Mouse (Mus musculus) cerebellum, adult 18-20 months (tissue): ENCODE measurements around the gene Rreb1.

ENCODE experiments used
- DNase-seq, 2 experiments: peaks; one replicate each; pipeline ENCODE4 v3.0.0; 2021

Rreb1 gene

DNA sequence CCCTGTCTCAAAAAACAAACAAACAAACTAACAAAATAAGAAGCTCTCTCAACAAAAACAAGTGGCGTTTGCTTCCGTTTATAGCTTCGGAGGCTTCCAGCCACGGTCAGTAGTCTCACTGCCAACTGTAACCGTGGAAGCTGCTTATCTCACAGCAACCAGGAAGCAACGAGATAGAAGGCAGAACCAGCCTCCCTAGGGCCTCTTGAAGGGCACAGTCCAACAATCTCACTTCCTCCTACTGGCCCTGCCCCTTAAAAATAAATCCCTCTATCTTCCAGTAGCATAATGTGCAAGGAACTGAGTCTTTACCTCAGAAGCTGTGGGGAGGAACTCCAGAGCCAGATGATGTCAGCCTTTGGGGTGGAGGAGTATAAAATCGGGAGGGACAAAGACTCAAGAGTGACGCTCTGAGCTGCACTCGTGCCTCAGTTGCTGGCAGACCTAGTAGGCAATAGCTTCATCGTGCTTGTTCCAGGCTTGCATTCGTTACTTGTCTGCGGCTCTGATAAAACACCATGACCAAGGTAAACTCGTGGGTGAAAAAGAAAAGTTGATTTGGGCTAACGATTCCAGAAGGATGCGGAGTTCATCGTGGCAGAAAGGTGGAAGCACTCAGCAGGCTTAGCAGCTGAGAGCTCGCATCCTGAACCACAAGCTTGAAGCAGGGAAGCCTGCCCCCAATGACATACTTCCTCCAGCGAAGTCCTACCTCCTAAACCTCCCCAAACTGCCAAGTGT is 180.5 kb downstream of the Rreb1 start:
- DNase-seq, result no peak

DNA sequence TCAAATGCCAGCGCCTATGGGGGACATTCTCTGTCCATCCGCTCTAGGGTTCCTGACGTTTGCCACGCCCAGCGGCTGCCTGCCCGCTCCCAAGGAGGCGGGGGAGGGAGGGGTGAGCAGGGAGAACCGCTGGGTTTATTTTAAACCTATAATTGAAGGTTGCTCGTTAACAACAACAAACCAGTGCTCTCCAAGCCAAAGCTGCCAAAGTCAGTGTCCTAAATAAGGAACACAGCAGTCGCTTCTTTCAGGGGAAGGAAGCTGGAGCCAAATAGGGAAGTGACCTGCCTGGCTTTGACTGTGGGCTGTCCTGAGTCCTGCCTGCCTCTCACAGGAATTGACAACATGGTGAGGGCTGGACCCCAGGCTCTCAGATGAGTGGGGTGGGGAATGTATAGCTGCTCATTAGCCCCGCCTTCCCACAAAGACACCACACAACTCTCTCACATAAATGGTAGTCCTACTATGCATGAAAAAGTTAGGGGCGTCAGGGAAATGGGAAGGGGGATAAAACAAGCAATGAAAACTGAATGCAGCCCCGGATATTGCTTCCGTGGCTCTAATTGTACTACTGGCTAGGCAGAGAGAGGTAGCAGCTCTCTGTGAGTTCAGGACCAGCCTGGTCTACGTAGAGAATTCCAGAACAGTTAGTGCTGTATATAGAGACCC is 181.2 kb downstream of the Rreb1 start:
- no peak for DNase-seq

DNA sequence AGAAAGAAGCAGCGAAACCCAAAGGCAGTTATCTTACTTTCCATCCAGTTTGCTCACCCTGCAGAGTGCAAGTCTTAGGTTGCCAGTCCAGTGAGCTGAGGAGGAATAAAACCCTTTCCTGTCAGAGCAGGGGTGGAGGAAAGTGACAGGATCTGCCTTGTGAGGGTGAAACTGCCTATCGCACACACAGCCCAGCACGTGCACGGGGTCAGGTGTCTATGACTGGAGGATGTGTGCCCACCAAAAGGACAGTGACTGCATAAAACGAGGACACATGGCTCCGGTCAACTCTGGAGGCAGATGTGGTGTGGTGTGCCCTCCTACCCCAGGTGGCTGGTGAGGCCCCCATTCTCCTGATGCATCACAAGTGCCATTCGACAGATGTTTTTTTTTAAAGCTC is 181.7 kb downstream of the Rreb1 start:
- DNase-seq, result no peak

DNA sequence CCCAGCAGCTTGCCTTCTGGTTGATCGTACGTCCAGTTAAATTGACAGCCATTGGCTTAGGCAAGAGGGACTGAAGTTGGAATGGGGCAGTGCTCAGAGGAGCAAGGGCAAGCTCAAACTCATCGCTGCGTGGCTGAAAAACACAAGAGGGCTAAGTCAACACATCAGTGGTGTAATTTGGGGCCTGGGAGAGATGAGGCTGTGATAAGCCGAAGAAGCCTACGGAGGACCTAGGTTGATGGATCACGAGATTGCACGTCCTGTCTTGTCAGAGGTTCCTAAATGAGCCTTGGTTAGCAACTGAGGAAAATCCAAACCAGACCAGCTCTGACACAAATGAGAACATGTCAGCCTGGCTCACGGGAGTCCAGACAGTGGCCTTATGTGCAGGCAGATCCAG is 184.3 kb downstream of the Rreb1 start:
- no peak for DNase-seq

DNA sequence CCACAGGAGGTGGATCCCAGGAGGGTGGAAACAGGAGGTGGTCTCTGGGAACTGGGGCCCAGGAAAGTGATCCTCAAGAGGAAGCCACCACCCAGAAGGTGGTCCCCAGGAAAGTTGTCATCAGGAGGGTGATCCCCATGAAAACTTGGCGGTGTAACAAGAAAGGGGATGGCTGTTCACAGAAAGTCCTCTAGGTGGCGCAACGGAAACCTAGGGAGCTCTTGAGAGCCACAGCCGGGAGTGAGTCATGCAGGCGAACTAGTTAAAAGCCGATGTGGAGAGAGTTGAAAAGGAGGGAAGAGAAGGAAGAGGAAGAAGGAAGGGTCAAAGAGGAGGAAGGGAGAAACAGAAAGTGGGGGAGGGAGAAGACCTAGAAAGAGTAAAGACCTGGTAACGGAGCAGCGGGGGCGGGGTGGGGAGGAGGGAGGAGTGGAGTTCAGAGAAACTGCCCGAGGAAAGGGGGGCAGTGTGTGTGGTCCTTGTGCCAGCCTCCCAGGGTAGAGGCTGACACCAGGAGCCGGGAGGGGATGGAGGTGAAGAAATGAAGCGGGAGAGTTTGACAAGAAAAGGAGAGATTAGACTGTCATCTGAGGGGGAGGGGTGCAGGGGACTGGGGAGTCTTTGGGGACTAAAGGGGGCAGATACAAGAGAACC is 185.3 kb downstream of the Rreb1 start:
- peak; percentile 65 to 67 for DNase-seq

DNA sequence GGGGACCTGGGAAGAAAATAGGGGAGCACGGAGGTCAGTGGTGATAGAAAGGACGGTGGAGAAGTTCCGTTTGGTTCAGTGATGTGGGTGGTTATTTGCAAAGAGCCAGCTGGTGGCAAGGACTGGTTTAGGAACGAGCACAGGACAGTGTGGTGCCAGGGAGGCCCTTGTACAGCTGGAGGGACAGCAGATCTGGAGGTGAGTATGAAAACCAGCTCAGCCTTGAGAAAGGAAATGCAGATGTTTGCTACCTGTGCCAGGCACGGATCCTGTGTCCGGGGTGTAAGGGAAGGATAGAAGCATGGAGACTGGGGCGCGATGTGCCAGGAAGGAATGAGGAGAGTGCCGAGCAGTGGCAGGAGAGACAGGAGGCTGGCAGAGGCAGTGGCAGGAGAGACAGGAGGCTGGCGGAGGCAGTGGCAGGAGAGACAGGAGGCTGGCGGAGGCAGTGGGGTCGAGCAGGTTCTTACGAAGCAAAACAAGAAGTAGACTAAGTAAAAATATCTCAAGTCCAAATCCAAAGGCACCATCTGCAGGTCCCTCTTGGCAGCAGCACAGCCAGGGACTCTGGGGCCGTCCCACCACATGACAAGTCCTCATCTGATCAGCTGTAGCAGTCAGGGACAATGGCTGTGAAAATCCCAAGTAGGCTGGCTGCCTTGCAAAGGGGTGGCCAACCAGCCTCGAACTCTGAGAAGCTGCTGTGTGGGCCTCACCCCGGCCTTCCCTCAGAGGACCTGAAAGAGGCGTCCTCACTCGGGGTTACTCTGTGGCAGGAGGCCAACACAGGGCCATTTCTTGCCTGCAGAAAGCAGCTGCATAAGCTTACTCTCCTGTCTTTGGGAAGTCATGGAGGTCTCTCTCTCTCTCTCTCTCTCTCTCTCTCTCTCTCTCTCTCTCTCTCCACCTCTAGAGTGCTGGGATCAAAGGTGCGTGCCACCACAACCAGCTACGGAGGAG is 186.2 kb downstream of the Rreb1 start:
- DNase-seq, result no peak

DNA sequence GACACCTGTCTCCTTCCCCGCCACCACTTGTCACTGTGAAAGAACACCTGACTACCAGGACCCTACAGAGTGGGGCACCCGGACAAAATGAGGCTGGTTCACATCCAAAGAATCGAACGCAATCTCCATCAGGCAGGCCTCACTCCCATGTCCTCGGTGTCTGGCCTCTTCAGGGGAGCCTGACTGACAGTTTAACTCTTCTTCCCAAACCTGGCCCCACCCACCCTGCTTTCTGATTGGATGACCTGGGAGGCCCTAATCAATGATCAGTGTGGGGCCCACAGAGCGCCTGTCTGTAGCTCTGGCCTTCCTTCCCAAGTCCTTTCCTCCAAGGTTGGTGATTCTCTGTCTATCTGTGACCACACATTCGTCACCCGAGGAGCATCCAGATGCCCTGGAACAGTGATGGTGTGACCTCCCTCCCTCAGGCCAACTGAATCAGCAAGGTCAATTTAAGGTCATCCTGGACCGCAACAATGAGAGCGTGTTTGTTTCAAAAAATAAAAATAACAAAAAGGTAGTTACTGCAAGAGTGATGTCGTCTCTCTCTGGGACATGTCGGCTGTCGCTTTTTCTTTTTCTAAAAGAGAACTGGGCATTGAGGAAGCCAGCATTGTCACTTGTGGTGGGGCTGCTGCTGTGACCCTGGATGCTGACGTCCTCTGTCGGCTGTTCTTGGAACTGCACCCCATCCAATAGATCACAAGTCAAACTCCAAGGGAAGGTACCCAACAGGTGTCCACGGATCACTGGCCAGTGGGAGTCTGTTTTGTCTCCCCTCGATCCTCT is 187.1 kb downstream of the Rreb1 start:
- DNase-seq, result no peak

DNA sequence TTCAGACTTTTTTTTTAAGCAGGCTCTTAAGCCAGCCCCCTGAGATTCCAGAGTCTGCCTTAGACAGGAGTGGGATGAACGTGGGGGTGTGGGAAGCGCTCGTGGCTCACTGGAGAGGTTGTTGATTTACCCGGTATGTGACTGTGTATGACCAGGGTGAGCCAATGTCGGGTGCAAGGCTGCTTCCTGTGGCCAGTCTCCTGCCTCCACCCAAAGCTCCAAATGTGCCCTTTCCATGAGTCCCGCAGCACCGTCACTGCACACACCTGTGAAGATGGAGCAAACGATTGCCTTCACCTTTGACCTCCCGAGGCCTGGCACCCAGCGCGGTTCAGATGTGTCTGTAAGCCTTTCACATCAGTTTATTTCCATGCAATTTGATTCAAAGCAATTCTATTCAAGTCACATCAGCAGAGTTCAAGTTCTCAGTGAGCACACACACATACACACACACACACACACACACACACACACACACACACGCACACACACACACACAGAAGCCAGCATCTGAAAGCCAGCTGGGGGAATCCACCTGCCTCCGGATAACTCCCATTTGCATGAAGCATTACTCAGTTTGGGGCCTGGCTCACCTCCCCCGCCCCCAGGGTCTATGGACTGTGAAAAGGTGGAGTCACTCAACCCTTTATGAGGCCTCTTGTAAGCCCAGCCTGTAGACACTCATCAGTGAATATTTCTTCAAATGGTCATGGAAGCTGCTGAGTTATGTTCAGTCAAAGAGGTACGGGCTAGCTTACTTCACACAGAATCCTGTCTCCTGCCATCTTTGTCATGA is 188.3 kb downstream of the Rreb1 start:
- DNase-seq, result no peak

DNA sequence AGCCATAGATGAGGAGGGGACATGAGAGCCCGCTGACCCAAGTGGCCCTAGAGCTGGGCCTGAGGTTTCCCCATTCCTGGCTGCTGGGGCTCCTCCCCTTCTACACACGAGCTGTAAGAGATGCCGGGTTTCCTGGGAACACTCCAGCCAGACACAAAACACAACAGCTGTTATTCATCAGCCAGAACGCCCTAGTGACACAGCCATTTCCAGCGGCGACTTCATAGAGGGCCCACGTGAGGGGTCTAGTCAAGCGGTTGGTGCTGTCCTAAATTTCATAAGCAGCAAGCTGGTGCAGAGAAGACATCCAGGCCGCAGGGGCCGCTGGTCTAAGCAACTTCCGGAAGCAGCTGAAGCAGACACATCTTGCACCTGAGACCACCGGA is 188.8 kb downstream of the Rreb1 start:
- no peak for DNase-seq

DNA sequence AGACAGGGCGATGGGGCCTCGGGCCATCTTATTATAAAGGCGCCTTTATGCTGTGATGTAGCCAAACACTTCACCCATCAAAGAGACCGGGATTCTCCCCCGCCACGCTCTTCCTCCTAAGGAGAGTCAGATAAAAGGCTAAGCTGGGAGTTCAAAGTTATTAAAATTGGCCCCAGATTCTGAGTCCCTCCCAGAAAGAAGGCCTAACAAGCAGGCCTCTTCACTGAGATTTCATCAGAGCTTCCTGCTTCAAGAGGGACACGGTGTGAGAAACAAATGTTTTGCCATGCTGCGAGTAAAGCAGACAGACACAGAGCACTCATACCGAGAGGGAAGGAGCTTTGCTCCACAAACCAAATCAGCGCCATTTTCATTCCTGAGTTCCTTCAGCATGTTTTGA is 189.4 kb downstream of the Rreb1 start:
- DNase-seq, result no peak

DNA sequence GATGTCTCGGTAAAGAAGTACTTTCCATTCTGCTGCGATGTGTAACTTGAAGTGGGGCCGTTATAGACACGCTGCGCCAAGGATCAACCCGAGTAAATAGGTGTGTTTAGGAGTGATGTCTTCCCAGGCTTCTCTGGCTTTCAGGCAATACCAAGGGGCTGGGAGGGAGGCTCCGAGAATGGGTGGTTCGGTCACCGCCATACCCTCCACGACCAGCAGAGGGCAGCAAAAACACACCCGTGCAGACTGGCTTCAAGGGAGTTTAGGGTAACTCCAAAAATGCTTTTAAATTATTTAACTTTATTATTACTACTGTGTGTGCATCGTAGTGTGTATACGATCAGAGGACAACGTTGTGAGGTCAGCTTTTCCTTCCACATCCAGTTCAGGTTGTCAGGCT is 191.1 kb downstream of the Rreb1 start:
- DNase-seq, result peak; percentile 82 to 87

DNA sequence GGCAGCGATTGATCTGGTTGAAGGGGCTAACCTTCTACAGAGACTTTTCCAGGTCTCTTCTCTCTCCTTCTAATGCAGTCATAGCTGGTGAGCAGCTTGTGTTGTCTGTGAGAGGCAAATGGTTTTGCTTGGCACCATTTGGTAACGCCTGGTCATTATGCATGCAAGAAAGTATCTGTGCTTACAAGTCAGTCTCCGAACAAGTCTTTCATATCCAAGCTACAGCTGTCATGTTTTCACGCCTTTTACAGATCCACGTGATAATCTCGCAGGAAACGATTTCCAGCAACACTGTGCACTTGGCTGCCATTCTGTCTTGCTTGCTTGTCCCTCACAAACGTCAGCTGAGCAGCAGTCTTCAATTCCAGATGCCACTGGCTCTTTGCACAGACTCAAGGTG is 191.8 kb downstream of the Rreb1 start:
- no peak for DNase-seq

DNA sequence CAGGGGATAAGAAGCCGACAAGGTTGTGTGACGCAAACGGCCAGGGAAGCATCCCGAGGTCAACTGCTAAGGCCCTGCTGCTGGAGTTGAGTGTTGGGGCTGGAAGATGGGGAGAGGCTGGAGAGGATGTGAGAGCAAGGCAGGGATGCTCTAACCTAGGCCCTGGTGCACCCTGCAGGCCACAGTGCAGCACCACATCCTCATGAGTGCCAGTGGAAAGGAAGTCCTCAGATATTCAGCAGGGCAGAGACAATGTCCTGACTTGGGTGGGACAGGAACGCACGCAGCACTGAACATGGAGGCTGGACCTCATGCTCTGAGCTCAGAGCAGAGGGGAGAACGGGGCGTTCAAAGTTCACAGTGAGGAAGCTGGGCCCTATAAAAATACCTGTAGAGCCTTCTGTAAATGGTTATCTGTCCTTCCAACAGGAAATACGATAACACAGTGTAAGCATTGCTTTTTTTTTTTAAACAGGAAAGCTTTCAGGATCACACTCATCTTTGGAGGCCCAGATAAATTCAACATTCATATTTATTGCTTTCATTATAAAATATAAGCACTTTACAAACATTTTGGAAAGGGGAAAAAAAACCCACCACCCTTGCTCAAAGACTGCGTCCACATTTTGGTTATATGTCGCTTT is 192.8 kb downstream of the Rreb1 start:
- DNase-seq, result no peak

DNA sequence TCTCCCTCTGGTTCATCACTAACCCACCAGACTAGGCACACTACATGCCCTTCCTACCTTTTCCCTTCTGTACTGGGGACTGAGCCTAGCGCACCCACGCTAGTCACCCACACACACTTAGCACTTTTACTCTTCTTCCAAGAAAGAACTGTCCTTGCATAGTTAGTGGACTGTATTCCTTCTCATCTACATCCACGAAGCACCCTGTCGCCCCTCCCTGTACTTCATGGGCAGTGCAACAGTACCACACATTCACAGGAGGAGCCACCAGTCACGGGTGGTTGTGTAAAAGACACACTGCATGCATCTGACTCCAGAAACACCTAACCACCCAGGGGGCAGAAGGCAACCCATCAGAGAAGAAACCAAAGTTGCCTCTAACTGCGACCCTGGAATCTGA is 195.8 kb downstream of the Rreb1 start:
- DNase-seq, result no peak

DNA sequence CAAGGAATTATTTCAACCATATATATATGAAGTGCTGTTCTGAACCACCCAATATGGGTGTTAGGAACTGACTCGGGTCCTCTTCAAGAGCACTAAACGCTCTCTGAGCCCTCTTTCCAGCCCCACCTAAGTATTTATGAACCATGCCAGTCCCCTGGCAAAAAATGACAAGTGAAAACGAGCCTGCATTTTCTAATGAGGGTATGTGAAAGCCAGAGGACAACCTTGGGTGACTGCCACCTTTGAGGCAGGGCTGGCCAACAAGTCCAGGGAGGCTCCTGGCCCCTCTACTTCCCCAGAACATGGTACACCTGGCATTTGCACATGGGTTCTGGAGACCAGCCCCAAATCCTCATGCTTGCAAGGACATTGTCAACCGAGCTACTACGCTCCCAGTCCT is 196.5 kb downstream of the Rreb1 start:
- no peak for DNase-seq

DNA sequence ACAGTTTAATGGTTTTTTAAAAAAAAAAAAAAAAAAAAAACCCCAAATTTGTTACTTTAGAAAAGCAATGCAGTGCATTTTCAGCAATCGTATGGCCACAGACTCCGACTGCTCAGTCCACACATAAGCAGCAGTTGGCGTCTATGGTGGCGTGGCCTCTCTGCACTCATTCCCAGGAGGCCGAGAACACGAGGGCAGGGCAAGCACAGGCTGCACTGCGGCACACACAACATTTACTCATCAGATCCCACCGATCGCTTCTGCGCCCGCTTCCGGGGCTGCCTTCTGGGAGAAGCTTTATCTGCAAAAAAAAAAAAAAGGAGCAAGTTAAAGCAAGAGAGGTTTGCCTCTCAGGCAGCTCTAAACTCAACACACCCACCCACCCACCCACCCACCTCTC is 201.3 kb downstream of the Rreb1 start:
- DNase-seq, result no peak

DNA sequence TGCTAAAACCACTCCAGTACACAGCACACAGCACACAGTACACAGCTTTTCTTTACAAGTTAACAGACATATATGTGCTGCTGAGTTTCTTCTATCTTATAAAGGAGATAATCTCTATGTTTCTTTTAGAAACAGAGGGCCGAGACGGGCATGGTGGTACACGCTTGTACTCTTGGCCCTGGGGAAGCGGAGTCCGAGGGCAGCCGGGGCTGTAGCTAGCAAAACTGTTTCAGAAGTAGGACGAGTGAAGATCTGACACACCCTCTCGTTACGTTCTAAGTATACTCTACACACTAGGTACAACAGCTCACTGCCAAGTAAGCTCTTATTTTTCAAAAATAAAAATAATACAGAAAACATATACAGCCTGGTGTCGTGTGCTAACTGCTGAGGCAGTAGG is 202.1 kb downstream of the Rreb1 start:
- no peak for DNase-seq

DNA sequence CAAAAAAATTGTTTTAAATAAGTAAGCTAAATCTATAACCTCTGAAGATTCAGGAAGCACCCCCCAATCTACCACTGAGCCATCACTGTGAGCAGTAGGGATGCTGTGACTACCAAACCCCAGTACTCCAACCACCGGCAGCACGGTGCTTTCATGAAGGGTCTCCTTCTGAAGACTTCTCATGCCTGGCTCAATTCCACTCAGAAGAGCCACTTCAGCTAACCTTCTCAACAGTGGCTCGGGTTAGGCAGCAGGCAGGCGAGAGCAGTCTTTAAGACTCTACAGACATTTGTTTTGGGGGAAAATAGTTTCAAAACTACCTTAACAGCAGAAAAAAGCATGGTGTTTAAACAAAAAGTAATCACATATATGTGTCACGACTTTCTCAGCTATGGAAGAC is 202.9 kb downstream of the Rreb1 start:
- DNase-seq, result no peak

DNA sequence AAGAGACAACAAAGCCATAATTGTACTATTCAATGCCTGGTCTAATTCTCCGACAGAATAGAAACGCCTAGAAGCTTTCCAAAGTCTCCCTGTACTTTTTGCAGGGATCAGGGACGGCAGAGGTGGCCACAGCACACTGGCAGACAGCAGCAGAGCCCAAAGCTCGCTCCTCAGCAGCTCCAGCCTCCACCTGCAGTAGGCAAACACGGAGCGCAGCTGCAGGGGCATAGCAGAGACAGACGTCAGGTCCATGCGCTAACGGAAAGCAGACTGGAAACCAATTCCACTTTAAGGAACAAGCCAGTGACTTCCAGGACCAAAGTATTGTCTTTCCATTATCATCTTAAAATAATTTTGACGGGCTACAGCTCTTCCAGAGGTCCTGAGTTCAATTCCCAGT is 208.0 kb downstream of the Rreb1 start:
- DNase-seq, result no peak

DNA sequence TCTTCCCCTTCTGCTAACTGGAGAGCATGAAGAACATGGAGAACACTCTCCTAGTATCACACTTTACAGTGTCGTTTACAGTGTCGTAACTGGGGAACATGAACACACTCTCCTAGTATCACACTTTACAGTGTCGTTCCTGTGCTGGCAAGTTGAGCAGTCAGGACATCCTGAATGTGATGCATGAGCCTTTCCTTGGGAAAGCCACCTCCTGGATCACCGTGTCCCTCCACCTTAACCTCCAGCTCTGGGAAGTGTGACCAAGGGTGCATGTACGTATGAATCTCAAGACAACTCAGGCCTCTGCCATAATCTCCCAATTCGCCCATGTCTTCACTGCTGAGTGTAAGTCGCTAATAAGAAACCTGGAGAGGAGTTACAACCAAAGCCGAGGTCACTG is 211.5 kb downstream of the Rreb1 start:
- DNase-seq, result no peak
